Mouse (Mus musculus) erythroid progenitor cell, adult 5-6 weeks (primary cell): ENCODE results near the gene Rdh16f1. TPM values are rescaled to one million over a fixed set of nuclear protein-coding genes. Genes with fewer than 3 reads are reported as not detected.
"Not testable (repeated sequence)": the region's sequence is repeated elsewhere in the genome, so short reads cannot be mapped to it uniquely, and the experiment has no call there.

ENCODE experiments used
- ATAC-seq: replicated peaks from 2 replicates; pipeline ENCODE4 v1.8.0; 2016; ENCODE audit warnings: moderate number of reproducible peaks, mild to moderate bottlenecking, moderate TSS enrichment, inconsistent platforms; ENCODE audit not compliant: poor library complexity, low FRiP score, severe bottlenecking
- total RNA-seq, 2 experiments: library from RNA; stranded (forward) in 1 of 2; stranded (reverse) in 1 of 2; fragments of 150-400 nt in 1 of 2; fragments of 186-747, 209-891 nt in 1 of 2; gene quantifications; 2 replicates each; pipeline versions ENCODE4 v1.2.3 to v1.2.4; 2015 to 2017; ENCODE audit warnings: low replicate concordance in 2 of 2

The Rdh16f1 gene
- total RNA-seq, 2 experiments from 2014 or later = not detected

GRCm38 (mm10) chr10:127817268-127817910 lies 57.8 kb downstream of the Rdh16f1 start:
- ATAC-seq = not testable (repeated sequence)

DNA sequence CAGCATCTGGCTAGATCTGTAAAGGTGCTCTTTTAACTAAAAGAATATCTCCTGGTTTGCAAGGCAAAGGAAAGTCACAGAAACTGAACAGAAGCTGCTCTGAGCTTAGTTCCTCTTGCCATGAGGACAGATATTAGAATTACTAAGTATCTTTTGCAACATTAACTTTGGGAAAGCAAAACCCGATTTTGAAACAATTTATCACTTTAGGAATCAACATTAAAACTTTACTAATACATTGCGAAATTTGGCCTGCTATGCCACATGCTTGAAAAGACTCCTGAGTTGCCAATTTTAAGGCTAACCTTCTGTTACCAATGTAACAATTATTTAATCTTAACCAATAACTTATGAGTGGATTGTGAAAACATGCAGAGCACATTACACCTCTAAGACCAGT lies 62.2 kb downstream of the Rdh16f1 start:
- ATAC-seq = not testable (repeated sequence)

- ATAC-seq = no peak
Measured at GRCm38 (mm10) chr10:127825386-127825785, 65.8 kb downstream of the Rdh16f1 start.

DNA sequence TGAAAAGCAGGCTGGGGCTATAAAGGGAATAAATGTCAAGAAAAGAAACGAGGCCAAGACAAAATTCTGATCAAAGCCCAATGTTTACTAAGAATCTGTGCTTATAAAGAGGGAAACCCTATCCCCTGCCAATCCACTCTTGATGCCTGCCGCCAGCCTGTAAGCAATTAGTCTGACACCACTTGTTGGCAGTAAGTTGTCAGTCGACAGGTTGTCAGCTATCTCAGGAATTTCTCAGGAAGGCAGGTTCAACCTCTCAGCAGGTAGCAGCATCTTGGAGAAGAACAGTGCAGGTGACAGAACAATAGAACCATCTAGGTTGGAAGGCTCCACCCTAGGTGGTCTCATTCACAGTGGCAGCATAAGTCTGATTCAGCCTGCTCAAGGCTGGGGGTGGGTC lies 69.5 kb downstream of the Rdh16f1 start:
- no peak for ATAC-seq

DNA sequence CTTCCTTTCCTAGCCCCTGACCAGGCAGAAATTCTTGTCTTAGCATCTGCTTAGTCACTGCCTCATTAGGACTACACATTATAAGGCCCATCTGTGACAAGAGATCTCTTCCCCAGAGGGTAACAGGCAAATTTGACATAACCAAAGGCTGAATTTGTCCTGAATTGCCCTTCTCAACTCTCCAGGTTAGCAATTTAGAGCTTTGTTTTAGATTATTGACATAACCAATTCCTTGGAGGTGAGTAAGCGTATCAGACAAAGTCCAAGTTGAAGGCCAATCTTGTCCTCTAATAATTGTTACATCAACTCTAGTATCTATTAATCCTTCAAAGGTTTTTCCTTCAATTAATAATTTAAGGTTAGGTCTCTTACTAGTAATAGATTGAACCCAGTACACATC lies 74.6 kb downstream of the Rdh16f1 start:
- ATAC-seq = not testable (repeated sequence)

DNA sequence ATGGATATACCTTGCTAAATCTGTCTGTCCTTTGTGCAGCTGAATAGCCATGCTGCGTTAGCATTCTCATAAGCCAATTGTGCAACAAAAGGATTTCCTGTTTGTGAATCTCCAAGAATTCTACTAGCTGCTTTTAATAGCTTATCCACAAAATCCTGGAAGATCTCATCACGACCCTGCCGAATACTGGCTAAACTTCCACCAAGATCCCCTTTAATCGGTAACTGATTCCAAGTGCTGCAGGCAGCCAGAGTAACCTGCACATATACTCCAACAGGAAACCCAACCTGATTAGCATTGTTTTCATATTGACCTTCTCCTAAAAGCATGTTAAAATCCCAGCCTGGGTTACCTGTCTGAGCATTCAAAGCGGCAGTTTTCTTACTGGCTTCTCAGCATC lies 75.7 kb downstream of the Rdh16f1 start:
- ATAC-seq = no peak

DNA sequence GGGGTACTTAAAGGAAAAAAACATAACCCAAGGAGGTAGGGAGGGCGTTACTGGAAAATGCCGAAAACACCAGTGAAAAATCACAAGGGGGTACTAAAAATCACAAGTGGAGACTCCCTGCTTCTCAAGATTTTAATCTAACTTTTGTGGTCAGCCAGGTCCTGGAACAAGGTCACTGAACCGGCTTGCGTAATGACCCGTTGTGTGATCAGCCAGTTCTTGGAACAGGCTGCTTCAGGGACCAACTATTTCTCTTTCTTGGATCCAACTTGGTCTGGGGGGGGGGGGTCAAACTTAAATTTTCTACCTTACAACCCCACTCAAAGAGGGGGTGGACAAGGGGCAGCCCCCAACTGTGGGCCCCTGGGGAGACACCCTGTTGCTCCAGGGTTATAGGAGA lies 78.2 kb downstream of the Rdh16f1 start:
- ATAC-seq = not testable (repeated sequence)

- ATAC-seq = no peak
Measured at GRCm38 (mm10) chr10:127838539-127838938, 79.0 kb downstream of the Rdh16f1 start.

- ATAC-seq = no peak
Measured at GRCm38 (mm10) chr10:127840776-127841175, 81.2 kb downstream of the Rdh16f1 start.

Other genes starting within 250 kb of the Rdh16f1 start
- not detected in 2 replicates for gene Ndufa4l2, start 244.8 kb upstream of the Rdh16f1 start, total RNA-seq (2015; ENCODE audit: low replicate concordance)
- not detected in 2 replicates for gene Ndufa4l2, start 244.8 kb upstream of the Rdh16f1 start, total RNA-seq (2017; ENCODE audit: low replicate concordance)
- 17.2 and 28.1 TPM in 2 replicates for gene Shmt2, start 237.3 kb upstream of the Rdh16f1 start, total RNA-seq (2015; ENCODE audit: low replicate concordance)
- 21.4 and 24.8 TPM in 2 replicates for gene Shmt2, start 237.3 kb upstream of the Rdh16f1 start, total RNA-seq (2017; ENCODE audit: low replicate concordance)
- not detected in 2 replicates for gene Nxph4, start 225.2 kb upstream of the Rdh16f1 start, total RNA-seq (2015; ENCODE audit: low replicate concordance)
- gene Nxph4, start 225.2 kb upstream of the Rdh16f1 start, total RNA-seq (2017; ENCODE audit: low replicate concordance) = not detected in 2 replicates
- gene Lrp1, start 138.6 kb upstream of the Rdh16f1 start, total RNA-seq (2015; ENCODE audit: low replicate concordance) = 19.7 and 21.6 TPM in 2 replicates
- 11.5 and 13.1 TPM in 2 replicates for gene Lrp1, start 138.6 kb upstream of the Rdh16f1 start, total RNA-seq (2017; ENCODE audit: low replicate concordance)
- 11.5 and 26.8 TPM in 2 replicates for gene Stat6, start 116.8 kb upstream of the Rdh16f1 start, total RNA-seq (2015; ENCODE audit: low replicate concordance)
- 11.3 and 16.6 TPM in 2 replicates for gene Stat6, start 116.8 kb upstream of the Rdh16f1 start, total RNA-seq (2017; ENCODE audit: low replicate concordance)
- 73.5 and 83.4 TPM in 2 replicates for gene Nemp1, start 92.9 kb upstream of the Rdh16f1 start, total RNA-seq (2015; ENCODE audit: low replicate concordance)
- gene Nemp1, start 92.9 kb upstream of the Rdh16f1 start, total RNA-seq (2017; ENCODE audit: low replicate concordance) = 69.6 and 83.2 TPM in 2 replicates
- 2.5 TPM in 1 of 2 replicates, not detected in the other for gene Nab2, start 91.2 kb upstream of the Rdh16f1 start, total RNA-seq (2015; ENCODE audit: low replicate concordance)
- 1.7 and 3.1 TPM in 2 replicates for gene Nab2, start 91.2 kb upstream of the Rdh16f1 start, total RNA-seq (2017; ENCODE audit: low replicate concordance)
- gene Myo1a, start 54.6 kb upstream of the Rdh16f1 start, total RNA-seq (2015; ENCODE audit: low replicate concordance) = 0.84 TPM in 1 of 2 replicates, not detected in the other
- 2.3 and 3.5 TPM in 2 replicates for gene Myo1a, start 54.6 kb upstream of the Rdh16f1 start, total RNA-seq (2017; ENCODE audit: low replicate concordance)
- 51.1 and 56.6 TPM in 2 replicates for gene Tac2, start 35.3 kb upstream of the Rdh16f1 start, total RNA-seq (2015; ENCODE audit: low replicate concordance)
- 20.4 and 22.6 TPM in 2 replicates for gene Tac2, start 35.3 kb upstream of the Rdh16f1 start, total RNA-seq (2017; ENCODE audit: low replicate concordance)
- 0.72 and 2.9 TPM in 2 replicates for gene Zbtb39, start 20.2 kb upstream of the Rdh16f1 start, total RNA-seq (2015; ENCODE audit: low replicate concordance)
- 1.3 TPM in 1 of 2 replicates, not detected in the other for gene Zbtb39, start 20.2 kb upstream of the Rdh16f1 start, total RNA-seq (2017; ENCODE audit: low replicate concordance)
- gene Gpr182, start 8.1 kb upstream of the Rdh16f1 start, total RNA-seq (2015; ENCODE audit: low replicate concordance) = not detected in 2 replicates
- not detected in 2 replicates for gene Gpr182, start 8.1 kb upstream of the Rdh16f1 start, total RNA-seq (2017; ENCODE audit: low replicate concordance)
- not detected in 2 replicates for gene Rdh1, start 66 bp upstream of the Rdh16f1 start, total RNA-seq (2015; ENCODE audit: low replicate concordance)
- not detected in 2 replicates for gene Rdh1, start 66 bp upstream of the Rdh16f1 start, total RNA-seq (2017; ENCODE audit: low replicate concordance)
- not detected in 2 replicates for gene Rdh9, start 16.6 kb downstream of the Rdh16f1 start, total RNA-seq (2015; ENCODE audit: low replicate concordance)
- not detected in 2 replicates for gene Rdh9, start 16.6 kb downstream of the Rdh16f1 start, total RNA-seq (2017; ENCODE audit: low replicate concordance)
- not detected in 2 replicates for gene Rdh16, start 41.4 kb downstream of the Rdh16f1 start, total RNA-seq (2015; ENCODE audit: low replicate concordance)
- not detected in 2 replicates for gene Rdh16, start 41.4 kb downstream of the Rdh16f1 start, total RNA-seq (2017; ENCODE audit: low replicate concordance)
- gene Rdh19, start 90.1 kb downstream of the Rdh16f1 start, total RNA-seq (2015; ENCODE audit: low replicate concordance) = not detected in 2 replicates
- not detected in 2 replicates for gene Rdh19, start 90.1 kb downstream of the Rdh16f1 start, total RNA-seq (2017; ENCODE audit: low replicate concordance)
- gene Rdh16f2, start 106.7 kb downstream of the Rdh16f1 start, total RNA-seq (2015; ENCODE audit: low replicate concordance) = not detected in 2 replicates
- not detected in 2 replicates for gene Rdh16f2, start 106.7 kb downstream of the Rdh16f1 start, total RNA-seq (2017; ENCODE audit: low replicate concordance)
- gene Rdh7, start 129.0 kb downstream of the Rdh16f1 start, total RNA-seq (2015; ENCODE audit: low replicate concordance) = not detected in 2 replicates
- not detected in 2 replicates for gene Rdh7, start 129.0 kb downstream of the Rdh16f1 start, total RNA-seq (2017; ENCODE audit: low replicate concordance)
- gene Sdr9c7, start 138.7 kb downstream of the Rdh16f1 start, total RNA-seq (2015; ENCODE audit: low replicate concordance) = not detected in 2 replicates
- gene Sdr9c7, start 138.7 kb downstream of the Rdh16f1 start, total RNA-seq (2017; ENCODE audit: low replicate concordance) = not detected in 2 replicates
- not detected in 2 replicates for gene Hsd17b6, start 247.8 kb downstream of the Rdh16f1 start, total RNA-seq (2015; ENCODE audit: low replicate concordance)
- not detected in 2 replicates for gene Hsd17b6, start 247.8 kb downstream of the Rdh16f1 start, total RNA-seq (2017; ENCODE audit: low replicate concordance)